Mouse (Mus musculus) left cerebral cortex, adult 18-20 months (tissue): ENCODE measurements around the gene Slc9a9. TPM values are rescaled to one million over a fixed set of nuclear protein-coding genes. Genes with fewer than 3 reads are reported as not detected.

Experiments
- DNase-seq, 2 experiments: peaks; one replicate each; pipeline ENCODE4 v3.0.0; 2021 to 2022; ENCODE audit warnings: low spot score in 2 of 2, mixed read lengths in 1 of 2
- total RNA-seq, 2 experiments: library from RNA; stranded (reverse); gene quantifications; 2 replicates each; pipeline ENCODE4 v1.2.3; 2021

The Slc9a9 gene
- total RNA-seq, 2 experiments from 2014 or later = 20.7 to 27.4 TPM

DNA sequence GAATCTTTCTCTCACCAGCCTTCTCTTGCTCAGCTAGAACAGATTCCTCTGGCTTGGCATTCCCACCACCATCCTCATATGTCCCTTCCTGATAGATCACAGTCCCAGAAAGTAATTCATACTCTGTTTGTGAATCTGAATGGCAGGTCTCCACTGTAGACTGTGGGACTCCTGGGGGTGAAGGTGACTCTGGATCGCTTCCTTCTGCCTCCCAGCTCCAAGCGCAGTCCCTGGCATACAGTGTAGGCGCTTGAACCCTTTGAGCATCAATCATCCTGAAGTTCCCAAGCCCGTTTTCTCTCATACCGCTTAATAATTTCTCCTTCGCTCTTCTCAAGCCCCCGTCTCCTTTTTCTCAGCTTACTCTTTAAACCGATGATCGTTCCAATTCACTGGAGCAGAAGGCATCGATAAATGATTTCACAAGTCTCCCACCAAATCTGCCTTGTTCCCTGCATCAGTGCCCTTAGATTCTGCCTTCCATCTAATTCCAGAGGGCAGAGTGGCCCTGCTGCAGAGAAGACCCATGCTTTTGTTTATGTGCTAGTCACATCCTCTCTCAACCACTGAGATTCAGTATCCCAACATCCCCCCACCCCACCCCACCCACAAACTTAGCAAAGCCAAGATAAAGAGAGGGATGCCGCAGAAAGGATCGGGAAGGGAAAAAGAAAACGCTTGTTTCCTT is 401.3 kb downstream of the Slc9a9 start:
- DNase-seq = no peak

DNA sequence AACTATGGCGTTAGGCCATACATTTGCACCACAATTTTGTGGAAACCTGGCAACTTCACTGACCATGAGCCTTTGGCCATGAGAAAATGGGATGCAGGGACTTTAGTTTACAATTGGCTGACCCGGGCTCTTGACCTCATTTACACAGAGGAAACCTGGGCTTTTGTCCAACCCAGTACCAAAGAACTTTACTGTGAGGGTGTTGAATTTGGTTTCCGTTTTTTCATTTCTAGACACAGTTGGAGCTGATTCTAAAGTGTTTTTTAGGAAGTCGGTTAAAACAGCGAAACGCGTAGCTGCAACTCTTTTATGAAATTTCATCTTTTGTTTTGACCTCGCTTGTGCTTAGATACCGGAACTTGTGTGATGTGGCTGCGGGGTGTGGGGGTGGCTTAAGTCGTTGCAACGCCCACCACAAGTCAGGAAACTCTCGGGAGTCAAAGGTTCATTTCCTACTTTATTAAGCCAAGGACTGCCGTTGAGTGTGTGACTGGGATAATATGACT is 402.8 kb downstream of the Slc9a9 start:
- DNase-seq = no peak

DNA sequence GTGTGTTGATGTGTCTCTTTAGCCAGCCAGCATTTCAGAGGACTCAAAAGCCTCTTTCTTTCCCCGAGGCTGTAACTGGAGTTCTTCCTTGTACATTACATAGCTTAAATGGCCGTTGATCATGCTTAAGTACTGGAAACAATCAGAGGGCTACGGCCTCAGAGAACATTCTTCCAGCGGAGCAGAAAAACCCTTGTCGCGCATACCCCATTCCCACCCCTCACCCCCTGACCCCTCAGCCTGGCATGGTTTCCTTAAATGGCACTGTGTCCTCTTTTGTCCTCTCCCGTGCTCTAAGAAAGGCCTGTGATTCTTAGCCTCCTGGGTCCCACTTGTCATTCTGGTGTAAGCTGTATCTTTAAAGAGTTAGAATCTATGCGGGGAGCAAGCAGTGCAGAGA is 404.0 kb downstream of the Slc9a9 start:
- no peak for DNase-seq

DNA sequence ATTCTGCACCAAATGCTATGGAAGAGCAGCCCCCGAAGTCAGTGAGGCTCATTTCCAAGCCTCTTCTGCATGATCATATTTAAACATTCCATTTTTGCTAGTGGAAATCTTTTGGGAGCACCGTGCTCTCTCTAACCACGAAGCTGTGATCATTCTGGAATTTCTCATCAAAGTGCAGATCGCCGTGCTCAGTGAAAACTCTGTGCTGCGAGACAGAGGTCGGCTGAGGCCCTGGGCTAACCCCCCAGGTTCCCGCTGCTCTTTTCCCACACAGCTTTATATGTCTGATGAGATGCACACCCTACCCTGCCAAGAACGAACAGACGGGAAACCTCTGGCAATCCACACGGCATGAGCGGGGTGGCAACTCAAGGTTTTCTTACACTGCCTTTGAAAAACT is 406.1 kb downstream of the Slc9a9 start:
- DNase-seq = peak; percentile 17 to 41

DNA sequence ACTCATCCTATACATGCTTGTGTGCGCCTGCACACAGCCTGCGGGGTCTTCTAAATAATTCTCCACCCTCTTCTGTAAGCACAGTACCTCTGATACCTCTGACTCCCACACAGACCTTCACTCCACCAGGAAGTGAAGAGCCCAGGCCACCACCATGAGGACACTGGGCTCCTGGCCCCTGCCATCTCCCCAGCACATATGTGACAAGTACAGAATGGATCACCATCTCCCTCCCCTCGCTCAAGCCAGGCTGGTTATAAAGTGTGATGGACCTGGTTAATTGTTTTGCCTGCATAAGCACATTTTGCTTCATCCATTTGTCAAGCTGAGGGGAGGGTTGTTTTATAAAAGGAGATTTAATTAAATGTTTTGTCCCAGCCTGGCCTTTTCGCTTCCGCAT is 408.2 kb downstream of the Slc9a9 start:
- DNase-seq = no peak

DNA sequence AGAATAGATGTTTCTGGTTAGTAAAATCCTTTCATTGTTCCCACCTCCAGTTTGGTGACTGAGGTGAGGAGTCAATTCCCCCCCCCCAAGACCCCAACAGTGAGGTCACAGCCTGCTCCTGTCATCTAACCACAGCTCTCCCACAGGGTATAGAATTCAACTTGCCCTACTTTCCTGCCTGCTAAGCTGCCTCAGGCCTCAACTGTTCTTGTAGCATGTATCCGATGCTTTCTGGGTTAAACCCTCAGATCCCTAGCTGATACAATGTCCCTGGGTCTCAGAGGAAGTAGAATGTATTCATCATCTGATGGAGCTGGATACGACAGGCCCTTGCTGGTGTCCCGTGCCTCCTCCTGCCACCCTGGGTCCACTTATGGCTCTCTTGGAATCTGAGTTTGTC is 408.9 kb downstream of the Slc9a9 start:
- DNase-seq = no peak

DNA sequence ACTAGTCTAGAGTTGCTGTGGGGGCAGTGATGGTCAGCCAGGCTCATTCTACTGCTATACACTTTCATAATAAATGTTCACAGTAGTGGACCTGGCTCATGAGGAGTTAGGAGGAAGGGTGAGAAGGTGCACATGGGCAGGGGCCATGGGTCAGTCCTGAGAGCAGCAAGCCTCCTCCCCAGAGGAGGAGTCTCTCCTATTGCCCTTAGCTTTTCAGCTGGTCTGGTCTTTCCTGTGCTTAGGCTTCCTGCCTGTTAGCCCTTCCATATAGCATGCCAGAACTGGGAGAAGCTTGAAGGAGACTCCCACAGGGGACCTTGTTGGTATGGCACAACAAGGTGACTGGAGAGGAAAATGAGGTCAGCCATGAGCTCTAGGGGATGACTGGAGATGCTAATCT is 410.2 kb downstream of the Slc9a9 start:
- DNase-seq = no peak

DNA sequence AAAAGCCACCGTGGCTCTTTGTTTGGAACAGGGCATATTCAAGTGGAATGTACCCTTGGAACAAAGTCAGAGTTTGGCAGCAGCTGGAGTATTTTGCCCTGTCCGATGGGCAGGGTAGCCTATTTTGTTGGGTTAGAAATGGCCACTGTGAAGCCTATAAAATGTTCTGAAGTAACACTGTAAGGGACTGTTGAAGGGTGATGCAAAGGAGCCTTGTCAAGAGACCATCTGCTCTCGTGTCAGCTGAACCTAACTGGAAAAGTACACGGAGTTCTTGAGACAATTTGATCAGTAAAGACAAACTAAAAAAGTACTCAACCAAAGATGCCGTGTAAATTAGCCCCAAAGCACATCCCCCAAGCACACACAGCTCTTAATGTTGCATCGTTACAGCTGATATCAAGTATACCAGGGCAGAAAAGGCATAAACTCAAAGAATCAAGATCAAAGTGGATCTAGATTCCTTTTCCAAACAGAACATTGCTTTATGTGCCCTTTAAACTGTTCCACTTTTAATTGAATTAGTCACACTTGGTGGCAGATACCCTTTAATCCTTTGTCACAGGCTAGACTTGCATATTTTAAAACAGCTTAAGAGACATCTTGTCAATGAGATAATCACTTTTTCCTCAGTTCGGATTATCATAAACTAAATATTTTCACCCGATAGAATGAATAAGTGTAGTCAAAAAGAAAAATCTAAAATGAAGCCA is 416.6 kb downstream of the Slc9a9 start:
- DNase-seq = no peak

DNA sequence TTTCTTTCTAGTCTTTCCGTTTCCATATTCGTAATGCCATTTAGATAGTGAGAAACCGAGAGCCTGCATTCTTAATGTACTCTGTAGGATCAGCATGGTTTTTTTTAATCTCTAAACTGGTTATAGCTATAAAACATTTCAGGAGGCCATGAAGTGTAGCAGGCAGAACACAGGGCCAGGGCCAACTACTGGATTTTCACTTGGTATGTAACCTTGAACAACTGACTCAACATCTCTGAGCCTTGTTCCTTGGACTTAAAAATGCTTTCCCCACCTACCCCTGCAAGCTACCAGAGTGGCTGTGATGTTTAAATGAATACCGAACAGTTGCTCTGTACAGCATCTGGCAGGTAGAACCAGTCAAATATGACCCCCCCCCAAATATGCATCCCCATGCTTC is 418.5 kb downstream of the Slc9a9 start:
- DNase-seq = no peak

DNA sequence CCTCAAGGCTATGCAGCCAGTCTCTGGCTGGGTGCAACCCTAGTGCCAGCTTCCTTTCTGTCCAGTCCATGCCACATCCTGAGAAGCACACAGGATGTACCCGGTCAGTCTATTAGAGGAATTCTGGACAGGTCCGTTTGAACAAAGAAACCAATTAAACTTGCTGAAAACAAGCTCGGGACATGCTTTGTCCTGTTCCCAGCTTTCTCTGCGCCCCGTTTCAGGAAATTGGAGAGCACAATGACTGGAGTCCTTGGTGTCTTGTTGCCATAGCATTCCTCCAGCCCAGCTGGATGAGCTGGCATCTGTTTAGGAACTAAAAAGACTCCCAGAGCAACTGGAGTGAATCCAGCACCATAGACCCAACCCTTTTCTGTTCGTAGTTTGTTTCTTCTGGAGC is 419.3 kb downstream of the Slc9a9 start:
- peak; percentile 7 to 35 for DNase-seq

DNA sequence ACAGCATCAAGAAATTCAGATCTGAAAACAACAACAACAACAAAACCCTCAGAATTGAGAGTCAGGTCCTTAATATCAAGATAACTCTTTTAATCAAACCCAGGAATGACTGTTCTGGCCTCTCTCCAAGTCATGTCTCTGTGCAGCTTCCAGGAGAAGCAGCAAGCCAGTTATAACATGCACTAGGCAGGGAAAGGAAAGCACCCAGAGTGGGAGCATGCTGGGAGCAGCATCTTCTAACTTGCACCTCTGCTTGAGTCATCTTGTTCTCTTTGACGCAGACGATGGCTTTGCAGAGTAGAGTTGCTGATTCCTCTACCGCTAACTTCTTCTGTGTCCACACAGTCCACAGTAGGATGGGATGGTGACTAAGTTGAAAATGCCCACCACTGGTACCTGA is 426.8 kb downstream of the Slc9a9 start:
- DNase-seq = peak in 1 of 2 experiments; percentile 10

DNA sequence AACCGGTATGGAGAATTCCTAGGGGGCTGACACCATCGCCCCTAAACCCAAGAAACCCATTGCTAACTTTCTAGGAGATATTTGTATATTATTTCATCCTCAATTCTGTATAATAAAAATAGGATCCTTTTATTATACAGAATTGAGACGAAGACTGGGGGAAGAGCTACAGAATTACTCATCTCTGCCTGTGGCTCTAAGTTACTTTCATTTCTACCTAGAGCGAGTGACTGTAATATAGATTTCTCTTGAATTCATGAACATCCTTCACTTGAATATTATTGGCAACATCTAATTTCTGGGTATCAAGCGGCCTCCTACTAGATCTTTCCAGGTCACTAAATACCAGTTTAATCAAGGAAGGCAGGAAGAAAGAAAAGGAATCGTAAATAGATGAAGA is 436.1 kb downstream of the Slc9a9 start:
- no peak for DNase-seq

DNA sequence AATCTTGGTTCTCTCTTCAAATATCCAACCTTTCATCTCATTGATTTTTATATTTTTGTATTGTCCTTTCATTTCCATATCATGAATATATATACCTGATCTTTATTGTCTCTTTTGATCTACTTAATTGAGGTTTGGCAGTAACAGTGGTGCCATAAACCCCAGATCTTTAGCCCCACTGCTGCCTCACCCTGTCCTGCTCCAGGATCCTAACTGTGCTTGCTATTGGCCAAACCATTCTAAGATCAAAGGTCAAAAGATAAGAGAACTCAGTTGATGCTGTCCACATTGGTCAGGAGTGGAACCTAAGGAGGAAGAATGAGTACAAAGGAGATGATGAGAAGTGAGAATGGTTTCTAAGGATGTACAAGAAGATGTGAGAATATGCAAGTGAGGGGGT is 440.1 kb downstream of the Slc9a9 start:
- DNase-seq = no peak

DNA sequence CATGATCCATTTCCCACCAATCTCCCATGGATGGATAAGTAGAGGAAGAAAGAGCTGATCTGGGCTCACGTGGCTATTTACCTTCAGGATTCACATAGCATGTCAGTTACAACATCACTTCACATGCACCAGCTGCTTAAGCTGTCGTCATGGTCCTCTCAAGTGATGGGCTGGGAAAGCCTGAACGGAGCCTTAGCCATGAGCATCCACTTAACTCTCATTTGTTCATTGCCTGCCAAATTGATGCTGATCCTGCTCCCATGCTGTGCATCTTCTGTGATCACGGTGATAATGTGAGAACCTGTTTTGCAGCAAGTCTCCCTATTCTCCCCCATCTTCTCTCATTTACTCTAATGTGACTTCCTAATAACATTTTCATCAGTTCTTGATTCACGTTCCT is 441.1 kb downstream of the Slc9a9 start:
- no peak for DNase-seq

DNA sequence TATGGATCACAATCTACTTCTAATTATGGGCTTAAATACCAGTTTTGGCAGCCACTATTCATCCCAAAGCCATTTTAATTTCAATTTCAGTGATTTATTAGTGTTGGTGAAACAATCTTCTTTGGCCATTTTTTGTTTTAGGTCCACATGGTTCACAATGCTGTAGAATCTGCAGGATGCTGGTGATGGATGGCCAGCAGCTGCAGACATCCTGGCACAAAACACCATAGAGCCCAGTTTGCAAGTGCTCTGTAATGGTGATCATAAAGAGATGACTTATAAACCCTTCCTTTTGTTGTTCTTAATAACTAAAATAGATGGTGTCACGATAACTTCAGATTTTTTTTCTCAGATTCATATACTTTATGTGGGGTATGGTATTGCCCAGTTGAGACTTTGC is 442.0 kb downstream of the Slc9a9 start:
- no peak for DNase-seq

DNA sequence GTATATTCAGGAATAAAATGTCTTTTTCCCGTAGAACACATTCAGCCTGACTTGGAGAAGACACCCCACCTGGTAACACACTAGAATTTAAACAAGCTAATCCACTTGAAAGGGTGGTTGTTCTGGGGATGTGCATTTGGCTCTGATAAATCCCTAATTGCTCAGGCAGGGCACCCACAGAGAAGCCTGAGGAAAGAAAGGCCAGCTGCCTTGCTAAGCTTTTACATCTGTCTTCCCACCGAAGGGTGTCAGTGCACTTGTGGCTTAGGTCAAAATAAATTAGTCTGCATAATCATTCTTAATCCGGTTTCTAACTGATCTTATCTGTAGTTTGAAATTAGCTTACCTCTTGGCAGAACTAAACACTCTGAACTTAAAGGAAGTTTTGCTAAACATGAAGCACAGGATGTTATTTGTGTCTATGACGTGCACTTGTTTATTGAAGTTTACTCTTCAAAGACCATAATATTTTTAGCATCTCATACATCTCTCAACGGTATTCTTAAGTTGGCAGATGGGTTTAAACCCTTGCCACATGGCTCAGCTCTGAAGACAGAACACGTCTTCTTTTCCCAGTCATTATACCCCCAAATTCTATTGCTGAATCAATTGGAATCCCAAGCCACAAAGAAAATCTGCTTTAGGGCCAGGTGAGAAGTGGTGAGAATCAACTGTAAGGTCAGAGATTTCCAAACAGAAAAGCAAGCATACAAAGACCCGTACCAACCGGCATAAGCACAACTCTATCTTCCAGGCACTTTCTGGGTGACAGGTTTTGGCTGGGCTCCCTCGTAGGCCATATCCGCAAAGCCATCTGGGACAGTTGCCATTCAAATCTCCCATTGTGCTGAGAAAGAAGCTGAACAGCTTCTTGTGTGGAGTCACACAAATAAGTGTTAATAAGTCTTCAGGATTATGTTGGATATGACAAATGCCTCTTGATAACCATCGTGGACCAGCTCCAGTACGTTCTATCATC is 443.7 kb downstream of the Slc9a9 start:
- no peak for DNase-seq

DNA sequence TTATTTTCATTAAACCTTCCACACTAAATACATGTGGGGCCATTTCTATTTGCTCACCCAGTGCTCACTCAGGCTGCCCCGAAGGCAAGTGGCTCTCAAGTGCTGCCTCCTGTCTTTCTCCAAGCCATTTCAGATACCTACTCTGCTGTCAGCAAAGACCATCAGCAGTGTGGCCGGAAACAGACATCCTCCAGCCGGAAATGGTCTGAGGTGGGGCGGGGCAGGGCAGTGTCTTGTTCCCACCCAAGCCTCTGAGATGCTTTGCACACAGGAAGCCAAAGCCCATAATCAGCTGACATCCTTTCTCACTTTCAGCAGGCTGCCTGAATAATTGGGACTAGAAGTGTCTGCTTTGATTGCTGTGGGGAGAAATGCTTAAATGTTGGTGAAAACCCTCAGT is 450.4 kb downstream of the Slc9a9 start:
- DNase-seq = no peak

DNA sequence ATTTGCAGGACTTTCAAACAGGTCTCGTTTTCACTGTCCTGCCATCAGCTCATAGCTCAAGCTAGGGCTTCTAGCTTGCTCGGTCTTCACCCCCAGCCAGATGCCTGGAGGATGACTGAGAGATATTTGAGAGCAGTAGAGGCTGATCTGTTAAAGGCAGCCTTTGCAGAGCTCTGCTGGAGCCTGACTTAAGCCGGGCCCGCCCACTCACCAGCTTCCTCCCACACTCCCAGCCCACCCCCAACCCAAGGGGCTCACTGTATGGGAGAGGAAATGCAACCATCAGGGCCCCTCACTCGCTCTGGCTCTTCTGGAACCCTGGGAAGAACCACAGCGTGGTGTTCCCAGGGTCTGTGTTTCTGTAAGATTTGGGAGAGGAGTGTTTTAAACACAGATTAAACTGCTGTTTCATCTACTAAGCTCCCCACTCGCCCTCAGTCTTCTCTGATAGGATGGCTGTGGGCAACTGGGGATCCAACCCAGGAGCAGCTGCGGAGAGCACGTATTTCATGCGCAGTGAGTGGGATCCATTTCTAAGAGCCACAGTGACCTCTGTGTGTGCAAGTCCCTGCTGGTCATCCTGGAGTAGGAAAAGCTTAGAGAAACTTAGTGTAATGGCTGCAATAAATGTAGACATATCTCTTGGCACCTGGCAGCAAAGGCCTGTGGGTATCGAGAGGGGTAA is 451.6 kb downstream of the Slc9a9 start:
- no peak for DNase-seq

DNA sequence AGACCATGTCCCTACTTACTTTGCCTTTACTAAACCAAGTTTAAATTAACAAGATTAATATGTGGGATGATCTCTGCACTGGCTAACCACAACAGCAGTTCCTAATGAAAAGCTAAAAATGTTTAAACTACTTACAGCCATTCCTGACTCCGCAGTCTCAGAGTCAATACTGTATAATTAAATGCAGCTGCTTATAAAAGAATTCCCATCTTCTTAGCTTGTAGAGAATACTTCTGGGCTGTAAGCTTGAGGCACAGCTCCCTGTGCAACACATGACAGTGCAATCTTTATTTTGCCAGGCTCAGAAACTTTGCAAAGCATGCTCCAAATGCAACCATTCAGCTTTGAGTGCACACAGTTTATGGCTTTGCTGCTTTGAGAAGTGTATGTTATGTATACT is 456.0 kb downstream of the Slc9a9 start:
- DNase-seq = no peak

DNA sequence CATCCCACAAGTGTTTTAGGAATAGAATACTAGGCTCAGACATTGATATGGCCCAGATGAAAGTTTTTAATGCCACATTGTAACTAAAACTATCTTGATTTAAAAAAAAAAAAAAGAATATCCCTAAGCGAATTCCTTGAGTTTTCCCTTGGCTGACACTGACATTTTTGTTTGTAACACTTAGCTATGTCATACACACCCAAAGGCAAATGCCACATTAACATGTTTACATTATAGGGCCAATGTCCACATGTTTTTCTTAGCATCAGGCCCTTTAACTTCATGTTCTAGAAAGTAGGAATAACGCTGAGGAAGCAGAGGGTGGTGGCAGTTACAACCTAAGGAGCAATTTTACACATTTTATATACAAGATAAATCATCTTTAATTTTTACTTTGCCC is 458.1 kb downstream of the Slc9a9 start:
- DNase-seq = no peak

DNA sequence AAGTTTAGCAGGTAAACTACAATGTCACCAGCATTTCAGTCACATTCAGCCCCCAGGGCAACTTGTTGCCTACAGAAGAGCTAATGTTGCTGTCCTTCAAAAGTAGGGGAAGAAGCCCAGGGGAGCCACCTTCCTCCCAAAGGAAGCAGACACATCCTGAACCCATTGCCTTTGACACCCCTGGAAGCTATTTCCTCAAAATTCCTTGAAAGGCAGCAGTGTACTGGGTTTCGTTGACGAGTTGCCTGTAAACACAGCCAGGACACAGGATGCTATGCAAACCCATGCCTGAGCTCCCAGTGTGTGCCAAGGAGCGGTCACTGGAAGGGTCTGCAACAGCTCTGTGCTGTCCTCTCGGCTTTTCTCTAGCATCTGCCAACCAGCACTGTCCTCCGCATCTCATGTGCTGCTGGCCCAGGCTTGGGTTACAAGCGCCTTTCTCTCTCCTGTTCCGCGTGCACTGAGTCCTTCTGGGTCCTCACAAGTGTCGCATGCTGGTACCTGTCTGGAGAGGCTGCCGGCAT is 479.6 kb downstream of the Slc9a9 start:
- no peak for DNase-seq
